Mouse (Mus musculus): ENCODE measurements around the gene Hsd3b6. TPM values are rescaled to one million over a fixed set of nuclear protein-coding genes. Genes with fewer than 3 reads are reported as not detected.
"Not testable (repeated sequence)": the region's sequence is repeated elsewhere in the genome, so short reads cannot be mapped to it uniquely, and the experiment has no call there.

Hsd3b6 gene
- polyA plus RNA-seq, 1 experiment from 2014 or later = 0.05 TPM

DNA sequence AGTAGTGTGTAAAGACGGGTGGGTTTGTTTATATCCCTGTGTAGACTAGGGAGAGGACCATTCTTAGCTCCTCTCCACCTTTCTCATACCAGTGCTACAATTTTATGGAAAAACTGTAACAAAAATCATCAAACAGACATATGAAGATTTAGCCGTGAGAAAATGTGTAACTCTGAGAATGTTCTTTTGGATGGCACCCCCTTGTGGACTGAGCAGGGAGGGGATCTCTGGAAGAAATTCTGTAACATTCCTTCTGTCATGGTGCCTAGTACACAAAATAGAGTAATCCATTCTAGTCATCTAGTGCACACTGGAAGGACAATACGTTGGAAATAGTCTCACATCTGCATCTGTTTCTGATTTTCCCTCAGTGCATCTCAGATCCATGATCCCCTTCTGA lies 9.2 kb downstream of the Hsd3b6 start:
- CTCF ChIA-PET = interaction anchor here (1.2 kb wide), 1 partner anchor 16 kb away, joined by 3 read pairs; no protein-coding TSS in a partner anchor
- H3K27me3 ChIP-seq; ATAC-seq; POLR2A ChIA-PET; DNase-seq (ENCODE audit: low read depth, low spot score); in situ Hi-C loops (cut with MboI; ENCODE audit: low pct_unique_long_range_greater_than_20kb): not testable (repeated sequence)
- peak; percentile 38 for TF ChIP-seq CTCF (IDR thresholded peaks at IDR 0.05)

DNA sequence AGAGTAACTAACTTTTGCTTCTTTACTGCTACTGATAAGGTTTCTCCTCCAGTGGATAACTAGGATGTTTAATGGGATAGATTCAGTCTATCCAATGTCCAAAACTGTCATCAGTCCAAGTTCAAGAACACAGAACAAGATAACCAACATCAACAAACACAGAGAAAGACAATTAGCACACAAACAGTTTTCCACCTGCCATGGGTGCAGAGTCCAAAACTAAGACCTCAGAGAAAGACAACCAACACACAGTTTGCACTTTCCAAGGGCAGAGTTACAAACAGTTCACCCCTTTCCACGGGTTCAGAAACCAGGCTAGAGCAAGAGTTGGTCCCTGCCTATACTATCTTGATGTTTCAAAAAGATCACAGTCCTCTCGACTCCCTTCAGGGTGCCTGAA lies 27.7 kb downstream of the Hsd3b6 start:
- no peak for TF ChIP-seq CTCF (IDR thresholded peaks at IDR 0.05)
- ATAC-seq = no peak
- DNase-seq (ENCODE audit: low read depth, low spot score) = no peak
- ChIA-PET POLR2A (no interaction called here), CTCF (no interaction called here)
- H3K27me3 ChIP-seq = no peaks in the 10 kb centered on the region
- in situ Hi-C loops (cut with MboI; ENCODE audit: low pct_unique_long_range_greater_than_20kb) = no loop called here

DNA sequence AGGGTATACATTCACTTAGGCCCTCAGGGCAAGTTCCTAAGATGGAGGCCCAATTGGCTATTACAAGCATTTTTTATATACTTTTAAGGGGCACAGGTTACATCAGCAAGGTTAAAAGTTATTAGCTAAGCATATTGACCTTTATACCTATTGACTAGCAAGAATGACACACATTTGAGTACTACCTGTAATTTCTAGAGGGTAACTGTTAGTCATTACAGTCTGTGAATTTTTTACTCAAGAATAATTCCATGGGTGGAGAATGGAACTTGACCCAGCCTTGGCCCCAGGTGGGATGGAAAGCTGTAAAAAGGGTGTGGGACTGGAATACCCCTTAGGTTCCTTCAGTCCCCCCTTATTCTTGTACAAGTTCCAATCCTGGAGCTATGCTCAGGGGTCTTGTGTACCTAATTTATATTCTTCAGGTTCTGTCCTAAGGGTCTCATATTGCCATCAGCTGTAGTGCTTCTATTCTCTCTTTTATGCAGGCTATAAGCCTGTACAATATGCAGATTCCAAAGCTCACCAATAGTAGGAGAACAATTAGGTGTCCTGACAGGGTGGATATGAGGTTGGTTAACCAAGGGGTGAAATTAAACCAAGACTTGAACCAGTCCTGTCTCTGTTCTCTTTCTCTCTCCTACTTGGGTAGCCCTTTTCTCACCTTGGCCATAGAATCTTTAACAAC lies 31.9 kb downstream of the Hsd3b6 start:
- H3K27me3 ChIP-seq = no peaks in the 10 kb centered on the region
- no peak for DNase-seq (ENCODE audit: low read depth, low spot score)
- no peak for ATAC-seq
- in situ Hi-C loops (cut with MboI; ENCODE audit: low pct_unique_long_range_greater_than_20kb) = no loop called here
- POLR2A ChIA-PET = no interaction called here
- no peak for TF ChIP-seq CTCF (IDR thresholded peaks at IDR 0.05)
- CTCF ChIA-PET = interaction anchor here (1.1 kb wide), 1 partner anchor 14 kb away, joined by 3 read pairs; no protein-coding TSS in a partner anchor

- no peak for TF ChIP-seq CTCF (IDR thresholded peaks at IDR 0.05)
- no peaks in the 10 kb centered on the region for H3K27me3 ChIP-seq
- ATAC-seq (no peak), DNase-seq (ENCODE audit: low read depth, low spot score) (no peak)
- CTCF ChIA-PET = interaction anchor here (0.9 kb wide), 1 partner anchor 17 kb away, joined by 3 read pairs; no protein-coding TSS in a partner anchor
- POLR2A ChIA-PET = no interaction called here
- in situ Hi-C loops (cut with MboI; ENCODE audit: low pct_unique_long_range_greater_than_20kb) = no loop called here
Observed at GRCm38 (mm10) chr3:98780921-98781320, 33.3 kb downstream of the Hsd3b6 start.

DNA sequence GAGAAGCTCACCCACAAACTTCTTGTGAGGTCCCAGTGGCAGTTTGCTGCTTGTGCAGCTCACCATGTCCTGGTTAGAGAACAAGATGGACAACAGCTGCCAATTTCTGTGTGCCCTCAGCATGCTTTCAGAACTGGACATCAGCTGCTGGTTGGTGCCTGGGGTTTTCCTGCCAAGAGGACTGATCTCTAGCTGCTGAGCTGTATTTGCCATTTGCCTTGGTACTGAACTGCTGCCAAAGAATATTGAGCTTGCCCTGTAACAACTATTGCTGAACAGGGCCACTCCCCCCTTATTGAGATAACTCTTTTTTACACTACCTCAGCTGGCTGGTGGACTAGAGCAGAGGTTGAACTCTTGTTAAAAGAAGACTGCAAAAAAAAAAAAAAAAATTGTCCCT lies 50.1 kb downstream of the Hsd3b6 start:
- TF ChIP-seq CTCF (IDR thresholded peaks at IDR 0.05) = no peak
- peaks cover 4% of the 10 kb centered on the region for H3K27me3 ChIP-seq
- POLR2A ChIA-PET = no interaction called here
- ATAC-seq = no peak
- CTCF ChIA-PET = interaction anchor here (1.4 kb wide), 1 partner anchor 17 kb away, joined by 3 read pairs; no protein-coding TSS in a partner anchor
- in situ Hi-C loops (cut with MboI; ENCODE audit: low pct_unique_long_range_greater_than_20kb) = no loop called here
- DNase-seq (ENCODE audit: low read depth, low spot score) = no peak

- CTCF ChIA-PET = no interaction called here
- no peak for TF ChIP-seq CTCF (IDR thresholded peaks at IDR 0.05)
- in situ Hi-C loops (cut with MboI; ENCODE audit: low pct_unique_long_range_greater_than_20kb) = no loop called here
- peaks cover 11% of the 10 kb centered on the region for H3K27me3 ChIP-seq
- no peak for DNase-seq (ENCODE audit: low read depth, low spot score)
- POLR2A ChIA-PET = no interaction called here
- no peak for ATAC-seq
Observed at GRCm38 (mm10) chr3:98756836-98757235, 57.4 kb downstream of the Hsd3b6 start.

Other genes with a start within 250 kb of the Hsd3b6 start
- gene Gm10681, start 225.6 kb downstream of the Hsd3b6 start, polyA plus RNA-seq (2021) = 0.08 TPM
- gene Hsd3b5, start 184.2 kb downstream of the Hsd3b6 start, polyA plus RNA-seq (2021) = not detected
- gene Hsd3b2, start 89.9 kb downstream of the Hsd3b6 start, polyA plus RNA-seq (2021) = 0.06 TPM
- gene Hsd3b3, start 51.3 kb downstream of the Hsd3b6 start, polyA plus RNA-seq (2021) = 0.10 TPM
- gene Hsd3b1, start 45.4 kb upstream of the Hsd3b6 start, polyA plus RNA-seq (2021) = not detected
- not detected for gene Hao2, start 78.8 kb upstream of the Hsd3b6 start, polyA plus RNA-seq (2021)